Mouse (Mus musculus) limb, embryonic 14.5 days (tissue): ENCODE data around the gene Slc16a5. TPM values are rescaled to one million over a fixed set of nuclear protein-coding genes. Genes with fewer than 3 reads are reported as not detected.
A peak's percentile ranks its signal among the peaks of the same experiment; 100 is the strongest.

ENCODE experiments used
- ATAC-seq: fragments of 200-750 bp; cut with Nextera tagmentation; 2 replicates; pipeline ENCODE4 v1.8.0; 2017; ENCODE audit warnings: low read depth, moderate number of reproducible peaks, moderate TSS enrichment; ENCODE audit not compliant: low FRiP score
- DNase-seq: peaks from one replicate; pipeline ENCODE4 v3.0.0-alpha.2; 2015; ENCODE audit warnings: low spot score
- H3K27ac ChIP-seq: fragments of 300-500 bp; sonication (generic); replicated peaks from 2 replicates; pipeline ENCODE4 v1.5.1; 2014; ENCODE audit warnings: low read depth, mild to moderate bottlenecking, low read length, moderate library complexity, mixed read lengths
- H3K27me3 ChIP-seq: fragments of 300-500 bp; sonication (generic); 2 replicates; pipeline ENCODE4 v1.6.1; 2014; ENCODE audit warnings: low read length, mixed read lengths; ENCODE audit not compliant: control insufficient read depth, insufficient read depth
- H3K36me3 ChIP-seq: fragments of 300-500 bp; sonication (generic); 2 replicates; pipeline ENCODE4 v1.6.1; 2014; ENCODE audit warnings: mild to moderate bottlenecking, low read length, moderate library complexity, mixed read lengths; ENCODE audit not compliant: control insufficient read depth, insufficient read depth
- H3K4me1 ChIP-seq: fragments of 300-500 bp; sonication (generic); 2 replicates; pipeline ENCODE4 v1.6.1; 2014; ENCODE audit warnings: antibody characterized with exemption, low read length, mixed read lengths; ENCODE audit not compliant: control insufficient read depth, insufficient read depth
- H3K4me2 ChIP-seq: fragments of 300-500 bp; sonication (generic); replicated peaks from 2 replicates; pipeline ENCODE4 v1.6.1; 2014; ENCODE audit warnings: low read depth, mild to moderate bottlenecking, low read length, moderate library complexity; ENCODE audit not compliant: severe bottlenecking
- H3K4me3 ChIP-seq: fragments of 300-500 bp; sonication (generic); replicated peaks from 2 replicates; pipeline ENCODE4 v1.5.1; 2014; ENCODE audit warnings: low read length
- H3K9ac ChIP-seq: fragments of 300-500 bp; sonication (generic); 2 replicates; pipeline ENCODE4 v1.6.1; 2014; ENCODE audit warnings: mild to moderate bottlenecking, low read depth, low read length, moderate library complexity; ENCODE audit not compliant: severe bottlenecking
- H3K9me3 ChIP-seq: fragments of 300-500 bp; sonication (generic); 2 replicates; pipeline ENCODE4 v1.6.1; 2016; ENCODE audit warnings: low read length; ENCODE audit not compliant: control insufficient read depth
- POLR2A ChIP-seq: fragments of 200-500 bp; IDR thresholded peaks from 2 replicates; pipeline ENCODE4 v1.8.0; 2012; ENCODE audit warnings: inconsistent platforms, mild to moderate bottlenecking, moderate library complexity, borderline replicate concordance; ENCODE audit not compliant: insufficient read depth, insufficient read length; ENCODE audit errors: extremely low read depth
- WGBS: fragments of 180-500 bp; shearing (Covaris S2); extraction: QIAGEN DNeasy Blood & Tissue Kit; methylation state at CpG from one replicate; pipeline ENCODE4 v1.1.7; 2014; 5-methylcytosine and 5-hydroxymethylcytosine counted together
- polyA plus RNA-seq, 2 experiments: library from polyadenylated mRNA; depleted of rRNA in 1 of 2; stranded (reverse) in 1 of 2; unstranded in 1 of 2; fragments of >200 nt; fragmentation: Nextera tagmentation in 1 of 2; extraction: Ambion mirVana in 1 of 2; gene quantifications; 2 replicates each; pipeline versions ENCODE4 v1.2.1 to v1.2.3; 2012 to 2014

The Slc16a5 gene
- polyA plus RNA-seq, 2 experiments: 0.04 TPM; not detected in 1

- Histone ChIP-seq H3K27me3 (no peaks in the 10 kb centered on the region), H3K27ac (no peak overlapping the region), H3K9me3 (no peaks in the 10 kb centered on the region), H3K9ac (no peak overlapping the region), H3K4me2 (no peak overlapping the region), H3K4me3 (no peak overlapping the region), H3K36me3 (no peaks in the 10 kb centered on the region), H3K4me1 (0 out of 2 replicates have a peak, but pooled peaks cover 2% of the 10 kb centered on the region)
- WGBS: 85% methylated on average over 16 of the region's 16 CpGs
- no peak for DNase-seq
- no peak for TF ChIP-seq POLR2A
- ATAC-seq: no peak
Measured at GRCm38 (mm10) chr11:115448075-115448474, 14.2 kb upstream of the Slc16a5 start.

- no peak for ATAC-seq
Measured at GRCm38 (mm10) chr11:115448998-115449397, 13.3 kb upstream of the Slc16a5 start.

GRCm38 (mm10) chr11:115450176-115450575 is 12.1 kb upstream of the Slc16a5 start:
- H3K4me3 ChIP-seq: no peak overlapping the region
- H3K9ac ChIP-seq: no peak overlapping the region
- 0 out of 2 replicates have a peak, but pooled peaks cover 2% of the 10 kb centered on the region for H3K4me1 ChIP-seq
- 87% methylated on average over 7 of the region's 7 CpGs for WGBS
- no peak overlapping the region for H3K4me2 ChIP-seq
- no peak overlapping the region for H3K27ac ChIP-seq
- H3K9me3 ChIP-seq: no peaks in the 10 kb centered on the region
- no peaks in the 10 kb centered on the region for H3K36me3 ChIP-seq
- no peak for TF ChIP-seq POLR2A
- no peak for DNase-seq
- H3K27me3 ChIP-seq: no peaks in the 10 kb centered on the region
- no peak for ATAC-seq

More at GRCm38 (mm10) chr11:115448998-115449397, 13.3 kb upstream of the Slc16a5 start:
- no peak overlapping the region for H3K4me2 ChIP-seq
- H3K36me3 ChIP-seq: no peaks in the 10 kb centered on the region
- WGBS: 29% methylated on average over 7 of the region's 7 CpGs
- no peak overlapping the region for H3K9ac ChIP-seq
- no peak overlapping the region for H3K4me3 ChIP-seq
- H3K4me1 ChIP-seq: 0 out of 2 replicates have a peak, but pooled peaks cover 2% of the 10 kb centered on the region
- no peaks in the 10 kb centered on the region for H3K9me3 ChIP-seq
- no peak overlapping the region for H3K27ac ChIP-seq
- no peaks in the 10 kb centered on the region for H3K27me3 ChIP-seq
- no peak for TF ChIP-seq POLR2A
- no peak for DNase-seq

- WGBS: 56% methylated on average over 8 of the region's 8 CpGs
- TF ChIP-seq POLR2A: no peak
- DNase-seq: peak; percentile 28
Measured at GRCm38 (mm10) chr11:115451781-115452241, 10.5 kb upstream of the Slc16a5 start.

GRCm38 (mm10) chr11:115452281-115452860 is 9.9 kb upstream of the Slc16a5 start:
- H3K4me2 ChIP-seq: no peak overlapping the region
- TF ChIP-seq POLR2A: no peak
- no peaks in the 10 kb centered on the region for H3K9me3 ChIP-seq
- H3K36me3 ChIP-seq: no peaks in the 10 kb centered on the region
- H3K27me3 ChIP-seq: no peaks in the 10 kb centered on the region
- H3K4me3 ChIP-seq: no peak overlapping the region
- no peak overlapping the region for H3K27ac ChIP-seq
- 76% methylated on average over 7 of the region's 7 CpGs for WGBS
- ATAC-seq (no peak), DNase-seq (no peak)
- H3K9ac ChIP-seq: no peak overlapping the region
- H3K4me1 ChIP-seq: 0 out of 2 replicates have a peak, but pooled peaks cover 2% of the 10 kb centered on the region

More at GRCm38 (mm10) chr11:115451781-115452241, 10.5 kb upstream of the Slc16a5 start:
- Histone ChIP-seq H3K4me3 (no peak overlapping the region), H3K4me2 (no peak overlapping the region), H3K4me1 (0 out of 2 replicates have a peak, but pooled peaks cover 2% of the 10 kb centered on the region), H3K36me3 (no peaks in the 10 kb centered on the region), H3K9ac (no peak overlapping the region), H3K9me3 (no peaks in the 10 kb centered on the region), H3K27ac (no peak overlapping the region), H3K27me3 (no peaks in the 10 kb centered on the region)
- no peak for ATAC-seq
